Mouse (Mus musculus): ENCODE data around the gene Micall1. TPM values are rescaled to one million over a fixed set of nuclear protein-coding genes. Genes with fewer than 3 reads are reported as not detected.

The Micall1 gene
- polyA plus RNA-seq, 1 experiment from 2014 or later = 12.7 TPM

GRCm38 (mm10) chr15:79105804-79106203 is 2.9 kb upstream of the Micall1 start:
- no peak overlapping the region for H3K27ac ChIP-seq (ENCODE audit: low read length)
- no peaks in the 10 kb centered on the region for H3K9me3 ChIP-seq (replicated peaks; ENCODE audit: control insufficient read depth, low read length, poor library complexity, severe bottlenecking)
- H3K4me2 ChIP-seq (ENCODE audit: low read length) = no peak overlapping the region
- no peak overlapping the region for H3K4me3 ChIP-seq (ENCODE audit: low read depth, low read length)
- peaks cover 16% of the 10 kb centered on the region for H3K4me1 ChIP-seq (ENCODE audit: control insufficient read depth, insufficient read depth, low read length)
- H3K27me3 ChIP-seq (ENCODE audit: control insufficient read depth, insufficient read depth, low read depth, low read length) = no peaks in the 10 kb centered on the region
- H3K36me3 ChIP-seq (ENCODE audit: control insufficient read depth, insufficient read depth, low read length) = no peaks in the 10 kb centered on the region
- no peak for ATAC-seq
- 54% methylated on average over 2 of the region's 2 CpGs for WGBS
- no peak overlapping the region for H3K9ac ChIP-seq (ENCODE audit: low read depth, low read length)

GRCm38 (mm10) chr15:79107966-79108365 is 732 bp upstream of the Micall1 start:
- peaks cover 26% of the 10 kb centered on the region for H3K4me1 ChIP-seq (ENCODE audit: control insufficient read depth, insufficient read depth, low read length)
- ATAC-seq = no peak
- no peaks in the 10 kb centered on the region for H3K36me3 ChIP-seq (ENCODE audit: control insufficient read depth, insufficient read depth, low read length)
- no peaks in the 10 kb centered on the region for H3K9me3 ChIP-seq (replicated peaks; ENCODE audit: control insufficient read depth, low read length, poor library complexity, severe bottlenecking)
- WGBS = 23% methylated on average over 7 of the region's 7 CpGs
- no peak overlapping the region; the same call in 1 of the 2 replicates for H3K4me3 ChIP-seq (ENCODE audit: low read depth, low read length)
- H3K4me2 ChIP-seq (ENCODE audit: low read length) = peak overlapping the region; percentile 97
- H3K9ac ChIP-seq (ENCODE audit: low read depth, low read length) = 0 out of 2 replicates have a peak overlapping the region, but pooled peaks have one; percentile 98
- H3K27me3 ChIP-seq (ENCODE audit: control insufficient read depth, insufficient read depth, low read depth, low read length) = no peaks in the 10 kb centered on the region
- H3K27ac ChIP-seq (ENCODE audit: low read length) = peak overlapping the region; percentile 77; the same call in 1 of the 2 replicates

GRCm38 (mm10) chr15:79109321-79109934 is 730 bp downstream of the Micall1 start:
- no peaks in the 10 kb centered on the region for H3K27me3 ChIP-seq (ENCODE audit: control insufficient read depth, insufficient read depth, low read depth, low read length)
- peak; percentile 69 for ATAC-seq
- H3K4me2 ChIP-seq (ENCODE audit: low read length) = peak overlapping the region; percentile 97
- under 1% methylated on average over 37 of the region's 46 CpGs for WGBS
- H3K4me1 ChIP-seq (ENCODE audit: control insufficient read depth, insufficient read depth, low read length) = peaks cover 26% of the 10 kb centered on the region
- no peaks in the 10 kb centered on the region for H3K9me3 ChIP-seq (replicated peaks; ENCODE audit: control insufficient read depth, low read length, poor library complexity, severe bottlenecking)
- peak overlapping the region; percentile 98 for H3K9ac ChIP-seq (ENCODE audit: low read depth, low read length)
- peak overlapping the region; percentile 94 for H3K4me3 ChIP-seq (ENCODE audit: low read depth, low read length)
- peak overlapping the region; percentile 77 for H3K27ac ChIP-seq (ENCODE audit: low read length)
- no peaks in the 10 kb centered on the region for H3K36me3 ChIP-seq (ENCODE audit: control insufficient read depth, insufficient read depth, low read length)

GRCm38 (mm10) chr15:79110031-79110430 is 1.3 kb downstream of the Micall1 start:
- Histone ChIP-seq H3K9ac (ENCODE audit: low read depth, low read length) (peak overlapping the region; percentile 98), H3K4me3 (ENCODE audit: low read depth, low read length) (peak overlapping the region; percentile 94), H3K9me3 (replicated peaks; ENCODE audit: control insufficient read depth, low read length, poor library complexity, severe bottlenecking) (no peaks in the 10 kb centered on the region), H3K36me3 (ENCODE audit: control insufficient read depth, insufficient read depth, low read length) (0 out of 2 replicates have a peak, but pooled peaks cover 3% of the 10 kb centered on the region), H3K27ac (ENCODE audit: low read length) (no peak overlapping the region; the same call in 1 of the 2 replicates), H3K27me3 (ENCODE audit: control insufficient read depth, insufficient read depth, low read depth, low read length) (no peaks in the 10 kb centered on the region), H3K4me1 (ENCODE audit: control insufficient read depth, insufficient read depth, low read length) (peaks cover 26% of the 10 kb centered on the region), H3K4me2 (ENCODE audit: low read length) (peak overlapping the region; percentile 97)
- WGBS = 25% methylated on average over 9 of the region's 9 CpGs
- ATAC-seq = no peak

GRCm38 (mm10) chr15:79110528-79110927 is 1.8 kb downstream of the Micall1 start:
- no peak overlapping the region for H3K27ac ChIP-seq (ENCODE audit: low read length)
- ATAC-seq = no peak
- peak overlapping the region; percentile 97 for H3K4me2 ChIP-seq (ENCODE audit: low read length)

GRCm38 (mm10) chr15:79111774-79112173 is 3.1 kb downstream of the Micall1 start:
- Histone ChIP-seq H3K9me3 (replicated peaks; ENCODE audit: control insufficient read depth, low read length, poor library complexity, severe bottlenecking) (no peaks in the 10 kb centered on the region), H3K27me3 (ENCODE audit: control insufficient read depth, insufficient read depth, low read depth, low read length) (no peaks in the 10 kb centered on the region), H3K4me2 (ENCODE audit: low read length) (no peak overlapping the region), H3K4me1 (ENCODE audit: control insufficient read depth, insufficient read depth, low read length) (peaks cover 26% of the 10 kb centered on the region), H3K9ac (ENCODE audit: low read depth, low read length) (peak overlapping the region; percentile 44; the same call in 1 of the 2 replicates), H3K4me3 (ENCODE audit: low read depth, low read length) (no peak overlapping the region), H3K27ac (ENCODE audit: low read length) (no peak overlapping the region), H3K36me3 (ENCODE audit: control insufficient read depth, insufficient read depth, low read length) (peaks cover 5% of the 10 kb centered on the region; the same call in 1 of the 2 replicates)
- no peak for ATAC-seq
- 88% methylated on average over 4 of the region's 4 CpGs for WGBS

More at GRCm38 (mm10) chr15:79110528-79110927, 1.8 kb downstream of the Micall1 start:
- H3K9me3 ChIP-seq (replicated peaks; ENCODE audit: control insufficient read depth, low read length, poor library complexity, severe bottlenecking) = no peaks in the 10 kb centered on the region
- peak overlapping the region; percentile 98 for H3K9ac ChIP-seq (ENCODE audit: low read depth, low read length)
- 0 out of 2 replicates have a peak, but pooled peaks cover 3% of the 10 kb centered on the region for H3K36me3 ChIP-seq (ENCODE audit: control insufficient read depth, insufficient read depth, low read length)
- WGBS = 58% methylated on average over 2 of the region's 2 CpGs
- peaks cover 26% of the 10 kb centered on the region for H3K4me1 ChIP-seq (ENCODE audit: control insufficient read depth, insufficient read depth, low read length)
- H3K27me3 ChIP-seq (ENCODE audit: control insufficient read depth, insufficient read depth, low read depth, low read length) = no peaks in the 10 kb centered on the region
- H3K4me3 ChIP-seq (ENCODE audit: low read depth, low read length) = peak overlapping the region; percentile 94

GRCm38 (mm10) chr15:79115276-79115675 is 6.6 kb downstream of the Micall1 start:
- Histone ChIP-seq H3K27me3 (ENCODE audit: control insufficient read depth, insufficient read depth, low read depth, low read length) (no peaks in the 10 kb centered on the region), H3K9ac (ENCODE audit: low read depth, low read length) (no peak overlapping the region), H3K4me2 (ENCODE audit: low read length) (no peak overlapping the region), H3K4me3 (ENCODE audit: low read depth, low read length) (no peak overlapping the region), H3K27ac (ENCODE audit: low read length) (no peak overlapping the region), H3K36me3 (ENCODE audit: control insufficient read depth, insufficient read depth, low read length) (peaks cover 11% of the 10 kb centered on the region), H3K4me1 (ENCODE audit: control insufficient read depth, insufficient read depth, low read length) (peaks cover 15% of the 10 kb centered on the region), H3K9me3 (replicated peaks; ENCODE audit: control insufficient read depth, low read length, poor library complexity, severe bottlenecking) (no peaks in the 10 kb centered on the region)
- WGBS = 76% methylated on average over 5 of the region's 5 CpGs
- ATAC-seq = no peak

- Histone ChIP-seq H3K4me3 (ENCODE audit: low read depth, low read length) (no peak overlapping the region), H3K36me3 (ENCODE audit: control insufficient read depth, insufficient read depth, low read length) (peaks cover 16% of the 10 kb centered on the region), H3K4me1 (ENCODE audit: control insufficient read depth, insufficient read depth, low read length) (no peaks in the 10 kb centered on the region), H3K27ac (ENCODE audit: low read length) (no peak overlapping the region), H3K9ac (ENCODE audit: low read depth, low read length) (no peak overlapping the region), H3K9me3 (replicated peaks; ENCODE audit: control insufficient read depth, low read length, poor library complexity, severe bottlenecking) (no peaks in the 10 kb centered on the region), H3K4me2 (ENCODE audit: low read length) (no peak overlapping the region), H3K27me3 (ENCODE audit: control insufficient read depth, insufficient read depth, low read depth, low read length) (no peaks in the 10 kb centered on the region)
- 88% methylated on average over 9 of the region's 9 CpGs for WGBS
- no peak for ATAC-seq
Measured at GRCm38 (mm10) chr15:79119491-79119890, 10.8 kb downstream of the Micall1 start.

GRCm38 (mm10) chr15:79122119-79122518 is 13.4 kb downstream of the Micall1 start:
- Histone ChIP-seq H3K27me3 (ENCODE audit: control insufficient read depth, insufficient read depth, low read depth, low read length) (no peaks in the 10 kb centered on the region), H3K36me3 (ENCODE audit: control insufficient read depth, insufficient read depth, low read length) (peaks cover 21% of the 10 kb centered on the region), H3K27ac (ENCODE audit: low read length) (no peak overlapping the region), H3K4me1 (ENCODE audit: control insufficient read depth, insufficient read depth, low read length) (no peaks in the 10 kb centered on the region), H3K9ac (ENCODE audit: low read depth, low read length) (no peak overlapping the region), H3K4me3 (ENCODE audit: low read depth, low read length) (no peak overlapping the region), H3K9me3 (replicated peaks; ENCODE audit: control insufficient read depth, low read length, poor library complexity, severe bottlenecking) (no peaks in the 10 kb centered on the region), H3K4me2 (ENCODE audit: low read length) (no peak overlapping the region)
- ATAC-seq = no peak
- 75% methylated on average over 4 of the region's 4 CpGs for WGBS
